Mouse (Mus musculus): ENCODE data around the gene Hgd.
"Not testable (repeated sequence)": the region's sequence is repeated elsewhere in the genome, so short reads cannot be mapped to it uniquely, and the experiment has no call there.

Gene Hgd

GRCm38 (mm10) chr16:37629011-37629410 lies 49.1 kb downstream of the Hgd start:
- CTCF ChIA-PET: interaction anchor here (0.5 kb wide), 1 partner anchor 91 kb away, joined by 3 read pairs; no protein-coding TSS in a partner anchor

DNA sequence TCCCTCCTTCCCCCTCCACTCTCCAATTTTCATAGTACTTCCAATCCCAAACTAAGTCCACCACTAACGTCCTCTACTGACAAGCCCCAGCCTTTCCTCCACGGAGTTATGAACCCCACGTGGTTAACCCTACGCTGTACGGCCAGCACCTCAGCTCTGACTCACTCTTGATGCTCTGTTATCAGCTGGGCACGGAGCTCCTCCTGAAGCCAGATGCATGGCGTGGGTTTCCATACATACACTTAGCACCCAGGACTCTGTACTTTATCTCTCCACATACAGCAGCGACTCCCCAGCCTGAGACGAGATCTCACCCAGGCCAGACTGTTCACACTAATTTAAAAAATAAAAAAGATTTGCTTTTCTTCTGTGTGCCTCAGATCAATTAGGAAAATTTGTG lies 54.6 kb downstream of the Hgd start:
- CTCF ChIA-PET: no interaction called here

- CTCF ChIA-PET: no interaction called here
Measured at GRCm38 (mm10) chr16:37635095-37635494, 55.1 kb downstream of the Hgd start.

DNA sequence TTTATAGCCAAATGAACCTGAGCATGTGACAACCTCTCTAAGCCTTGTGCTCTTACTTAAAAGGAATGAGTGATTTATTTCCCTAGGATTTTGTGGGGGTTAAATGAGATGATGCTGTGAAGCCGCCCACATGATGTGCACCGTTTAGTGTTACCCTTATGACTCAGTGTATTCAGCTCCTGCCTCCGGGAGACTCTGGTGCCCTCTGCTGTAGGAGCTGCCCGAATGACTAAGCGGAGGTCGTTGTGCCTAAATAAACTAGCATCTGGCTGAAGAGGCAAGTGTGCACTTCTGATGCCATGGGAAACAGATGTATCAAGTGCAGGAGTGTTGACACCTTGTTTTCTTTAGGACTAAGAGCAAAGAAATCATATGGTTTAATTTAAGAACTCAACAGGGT lies 56.2 kb downstream of the Hgd start:
- CTCF ChIA-PET: no interaction called here

- CTCF ChIA-PET: no interaction called here
Measured at GRCm38 (mm10) chr16:37637802-37638201, 57.8 kb downstream of the Hgd start.

DNA sequence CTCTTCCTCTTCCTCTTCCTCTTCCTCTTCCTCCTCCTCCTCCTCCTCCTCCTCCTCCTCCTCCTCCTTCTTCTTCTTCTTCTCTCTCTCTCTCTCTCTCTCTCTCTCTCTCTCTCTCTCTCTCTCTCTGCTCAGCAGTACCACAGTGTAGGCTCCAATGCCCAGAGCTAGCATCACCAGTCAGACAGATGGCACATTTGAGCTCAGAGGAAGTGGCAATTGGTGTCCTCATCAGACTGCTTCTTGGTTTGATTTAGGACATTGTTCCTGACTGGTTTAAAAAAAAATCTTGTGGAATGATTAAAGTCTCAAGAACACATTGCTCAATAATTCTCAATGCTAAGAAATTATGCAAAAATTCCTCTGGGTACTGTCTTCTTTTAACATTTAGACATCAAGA lies 60.6 kb downstream of the Hgd start:
- CTCF ChIA-PET: not testable (repeated sequence)

GRCm38 (mm10) chr16:37644486-37644885 lies 64.5 kb downstream of the Hgd start:
- CTCF ChIA-PET: no interaction called here

GRCm38 (mm10) chr16:37645211-37645610 lies 65.3 kb downstream of the Hgd start:
- CTCF ChIA-PET: no interaction called here

GRCm38 (mm10) chr16:37645799-37646198 lies 65.8 kb downstream of the Hgd start:
- CTCF ChIA-PET: no interaction called here

GRCm38 (mm10) chr16:37647067-37647466 lies 67.1 kb downstream of the Hgd start:
- CTCF ChIA-PET: no interaction called here

GRCm38 (mm10) chr16:37647936-37648335 lies 68.0 kb downstream of the Hgd start:
- CTCF ChIA-PET: no interaction called here

DNA sequence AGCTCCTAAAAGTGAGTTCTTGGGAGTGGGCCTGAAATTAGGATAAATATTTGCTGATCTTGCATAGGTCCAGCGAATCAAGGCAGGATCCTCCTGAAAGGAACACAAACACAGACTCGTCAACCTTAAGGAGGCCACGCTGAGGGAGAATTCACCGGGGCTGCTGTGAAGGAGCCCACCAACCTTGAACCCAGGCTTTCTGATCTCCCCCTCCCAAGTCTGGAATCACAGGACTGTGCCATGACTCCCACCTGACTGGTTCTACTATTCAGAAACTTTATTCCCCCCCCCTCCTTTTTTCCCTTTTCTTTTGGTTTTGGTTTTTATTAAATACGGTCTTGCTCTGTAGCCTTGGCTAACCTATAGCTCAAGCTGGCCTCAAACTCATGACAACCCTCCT lies 69.1 kb downstream of the Hgd start:
- CTCF ChIA-PET: no interaction called here

GRCm38 (mm10) chr16:37651467-37651866 lies 71.5 kb downstream of the Hgd start:
- CTCF ChIA-PET: no interaction called here

DNA sequence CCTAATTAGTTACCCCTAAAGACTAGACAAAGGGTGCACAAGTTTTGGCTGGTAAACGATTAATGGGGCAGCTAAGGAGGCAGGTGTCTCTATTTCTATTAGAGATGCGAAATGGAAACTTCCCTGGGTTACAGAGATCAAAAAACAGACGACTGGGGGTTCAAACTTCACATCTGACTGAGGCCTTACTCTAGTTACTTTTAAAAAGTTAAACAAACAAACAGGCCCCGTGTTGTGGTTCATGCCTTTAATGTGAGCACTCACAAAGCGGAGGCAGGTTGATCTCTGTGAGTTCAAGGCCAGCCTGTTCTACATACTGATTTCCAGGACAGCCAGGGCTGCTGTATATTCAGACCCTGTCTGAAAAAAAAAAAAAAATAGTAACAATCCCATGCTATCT lies 72.7 kb downstream of the Hgd start:
- CTCF ChIA-PET: no interaction called here

DNA sequence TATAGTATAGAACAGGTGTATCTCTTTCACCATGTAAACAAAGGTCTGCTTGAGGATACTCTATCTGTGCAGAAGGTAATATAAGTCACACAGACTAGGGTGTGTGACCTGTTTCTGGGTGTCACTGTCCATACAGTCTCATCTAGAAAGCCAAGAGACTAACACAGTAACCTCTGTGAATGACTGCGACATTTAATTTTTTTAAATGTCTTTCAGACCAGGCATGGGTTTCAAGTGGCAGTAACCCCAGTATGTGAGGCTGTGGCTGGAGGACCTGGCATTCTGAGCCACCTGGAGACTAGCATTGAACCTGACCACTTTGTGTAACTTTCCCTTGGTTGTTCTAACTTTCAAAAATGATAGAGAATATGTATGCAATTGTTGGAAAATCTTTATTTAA lies 73.1 kb downstream of the Hgd start:
- CTCF ChIA-PET: interaction anchor here (0.6 kb wide), 1 partner anchor 1649 kb away, joined by 3 read pairs; no protein-coding TSS in a partner anchor

GRCm38 (mm10) chr16:37653731-37654657 lies 74.0 kb downstream of the Hgd start, which contains the start of gene Ndufb4:
Ndufb4 (minus strand) TSS chr16:37654453.
- CTCF ChIA-PET: interaction anchor here (0.6 to 0.8 kb wide), 2 partner anchors 30 to 1650 kb away, joined by 3 to 4 read pairs; no protein-coding TSS in a partner anchor

GRCm38 (mm10) chr16:37654831-37655455 lies 75.0 kb downstream of the Hgd start:
- CTCF ChIA-PET: interaction anchor here (0.8 kb wide), 1 partner anchor 29 kb away, joined by 4 read pairs; no protein-coding TSS in a partner anchor

GRCm38 (mm10) chr16:37655756-37656347 lies 75.9 kb downstream of the Hgd start:
- CTCF ChIA-PET: no interaction called here

- CTCF ChIA-PET: no interaction called here
Measured at GRCm38 (mm10) chr16:37656796-37657195, 76.8 kb downstream of the Hgd start.

DNA sequence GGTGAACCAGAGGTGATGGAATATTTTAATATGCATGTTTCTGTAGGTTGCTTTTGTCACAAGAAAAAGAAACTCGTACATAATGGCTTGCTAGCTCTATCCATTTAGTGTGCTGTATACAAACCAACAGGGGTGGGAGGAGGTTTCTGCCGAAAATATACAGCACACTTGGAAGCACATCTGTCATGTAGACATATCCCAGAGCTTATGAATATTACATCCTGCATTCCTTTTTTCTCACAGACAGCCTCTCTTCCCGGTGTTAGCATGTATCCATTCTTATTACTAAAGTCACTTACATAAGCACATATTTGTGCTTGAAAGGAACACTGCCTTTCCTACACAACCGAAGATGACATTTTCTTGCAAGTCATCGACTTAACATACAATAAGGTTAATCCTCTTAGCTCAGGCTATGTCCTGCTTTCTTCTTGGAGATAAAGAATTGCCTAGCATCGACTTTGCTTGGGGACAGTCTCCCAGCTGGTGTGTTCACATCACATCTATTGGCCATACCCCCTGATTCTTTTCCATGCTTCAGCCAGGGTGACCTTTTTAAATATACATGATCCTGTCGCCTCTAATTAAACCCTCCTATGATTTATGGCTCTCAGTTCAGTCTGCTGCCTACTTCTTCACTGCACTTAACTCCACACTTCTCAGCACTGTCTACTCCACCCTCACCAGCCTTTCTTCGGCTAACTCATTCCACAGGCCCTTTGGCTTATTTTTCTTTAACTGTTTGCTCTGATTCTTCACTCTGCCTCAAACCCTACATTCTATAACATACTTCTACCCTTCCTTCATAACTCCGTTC lies 83.9 kb downstream of the Hgd start:
- CTCF ChIA-PET: no interaction called here

DNA sequence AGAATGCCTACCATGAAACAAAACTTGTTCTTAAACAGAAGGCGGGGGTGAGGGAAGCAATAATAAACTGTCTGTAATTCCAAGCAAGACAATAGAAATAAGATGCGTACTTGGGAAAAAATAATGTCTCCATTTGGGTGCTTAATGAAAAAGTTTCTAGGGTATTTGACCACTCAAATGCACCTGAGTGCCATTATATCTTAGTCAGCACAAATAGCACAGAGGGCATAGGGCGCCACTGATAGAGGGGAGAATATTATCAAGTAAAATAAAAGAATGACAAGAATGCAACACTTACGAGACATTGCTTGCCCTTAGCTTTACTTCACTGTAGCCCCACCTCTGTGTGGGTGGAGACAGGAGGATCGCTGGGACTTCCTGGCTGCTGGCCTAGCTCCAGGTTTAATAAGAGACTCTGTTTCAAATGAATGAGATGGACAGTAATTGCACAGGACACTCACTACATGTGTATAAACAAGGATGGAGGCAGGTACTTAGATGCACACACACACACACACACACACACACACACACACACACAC lies 85.5 kb downstream of the Hgd start:
- CTCF ChIA-PET: no interaction called here
